Mouse (Mus musculus) B cell, adult 2 months (primary cell): Measurements from ENCODE around the gene Zscan26.
A peak's percentile ranks its signal among the peaks of the same experiment; 100 is the strongest.
"Not testable (repeated sequence)": the region's sequence is repeated elsewhere in the genome, so short reads cannot be mapped to it uniquely, and the experiment has no call there.

ENCODE experiments used
- DNase-seq, 2 experiments: peaks; one replicate each; pipeline ENCODE4 v3.0.0; 2022

Zscan26 gene

GRCm38 (mm10) chr13:21423301-21423700, 30.2 kb downstream of the Zscan26 start:
- no peak for DNase-seq

- DNase-seq = no peak
Measured at GRCm38 (mm10) chr13:21418865-21419264, 34.7 kb downstream of the Zscan26 start.

GRCm38 (mm10) chr13:21417298-21418010, 36.1 kb downstream of the Zscan26 start:
- DNase-seq = no peak

GRCm38 (mm10) chr13:21415750-21416149, 37.8 kb downstream of the Zscan26 start:
- DNase-seq = no peak

GRCm38 (mm10) chr13:21415266-21415665, 38.3 kb downstream of the Zscan26 start:
- DNase-seq = no peak

GRCm38 (mm10) chr13:21414231-21415212, 39.0 kb downstream of the Zscan26 start:
- DNase-seq = no peak

GRCm38 (mm10) chr13:21408805-21409459, 44.6 kb downstream of the Zscan26 start:
- peak in 1 of 2 experiments; percentile 9 for DNase-seq

GRCm38 (mm10) chr13:21407969-21408804, 45.3 kb downstream of the Zscan26 start:
- peak; percentile 27 to 36 for DNase-seq

- no peak for DNase-seq
Measured at GRCm38 (mm10) chr13:21407341-21407740, 46.2 kb downstream of the Zscan26 start.

GRCm38 (mm10) chr13:21402848-21403247, 50.7 kb downstream of the Zscan26 start:
- no peak for DNase-seq

- DNase-seq = peak; percentile 89 to 90
Measured at GRCm38 (mm10) chr13:21402287-21402846, 51.2 kb downstream of the Zscan26 start, which contains the start of gene Zkscan3. Zkscan3 (minus strand) TSS chr13:21402755.

GRCm38 (mm10) chr13:21401636-21402286, 51.8 kb downstream of the Zscan26 start:
- no peak for DNase-seq

GRCm38 (mm10) chr13:21401166-21401565, 52.4 kb downstream of the Zscan26 start:
- no peak for DNase-seq

GRCm38 (mm10) chr13:21397486-21397885, 56.0 kb downstream of the Zscan26 start:
- DNase-seq = no peak

GRCm38 (mm10) chr13:21396048-21396447, 57.5 kb downstream of the Zscan26 start:
- DNase-seq = not testable (repeated sequence)

GRCm38 (mm10) chr13:21395623-21396022, 57.9 kb downstream of the Zscan26 start:
- DNase-seq = no peak

- no peak for DNase-seq
Measured at GRCm38 (mm10) chr13:21395211-21395610, 58.3 kb downstream of the Zscan26 start.
